Mouse (Mus musculus): ENCODE measurements around the gene Sympk.

GRCm38 (mm10) chr7:19093537-19094385 lies 69.6 kb downstream of the Sympk start:
- TF ChIP-seq MAX (IDR thresholded peaks at IDR 0.05; ENCODE audit: low read depth) (no peak), POLR2A (IDR thresholded peaks at IDR 0.05; ENCODE audit: insufficient read length, low read depth) (peak; percentile 51), POLR2AphosphoS2 (IDR thresholded peaks at IDR 0.05; ENCODE audit: insufficient read length, low read depth) (peak; percentile 93), MYOG (IDR thresholded peaks at IDR 0.05; ENCODE audit: control insufficient read depth in 1 of 3, insufficient read depth in 1 of 3, insufficient read length in 2 of 3, low read depth in 2 of 3) (peak in 1 of 3 experiments; percentile 24), SRF (IDR thresholded peaks at IDR 0.05; ENCODE audit: control insufficient read depth, insufficient read length, low read depth) (no peak), CEBPB (IDR thresholded peaks at IDR 0.05; ENCODE audit: insufficient read depth, poor library complexity, severe bottlenecking) (no peak), USF1 (IDR thresholded peaks at IDR 0.05; ENCODE audit: low read depth) (no peak), TCF12 (IDR thresholded peaks at IDR 0.05; ENCODE audit: insufficient read depth, poor library complexity, severe bottlenecking) (no peak), MYOD1 (IDR thresholded peaks at IDR 0.05; ENCODE audit: control insufficient read depth in 1 of 3, insufficient read length in 2 of 3, low read depth in 2 of 3) (peak in 2 of 3 experiments; percentile 9 to 21), REST (IDR thresholded peaks at IDR 0.05; ENCODE audit: insufficient read depth, insufficient read length) (no peak), TCF3 (IDR thresholded peaks at IDR 0.05; ENCODE audit: insufficient read length, low read depth) (no peak), E2F4 (IDR thresholded peaks at IDR 0.05; ENCODE audit: insufficient read depth) (no peak)
